Mouse (Mus musculus): ENCODE data around the gene Scube2. TPM values are rescaled to one million over a fixed set of nuclear protein-coding genes. Genes with fewer than 3 reads are reported as not detected.

Gene Scube2
- polyA plus RNA-seq, 1 experiment: 0.55 TPM

GRCm38 (mm10) chr7:109886249-109886648, 20.8 kb upstream of the Scube2 start:
- H3K4me3 ChIP-seq (replicated peaks; ENCODE audit: control insufficient read depth, low read depth, low read length): no peak overlapping the region
- H3K4me1 ChIP-seq (ENCODE audit: control insufficient read depth, insufficient read depth, low read length): no peaks in the 10 kb centered on the region
- H3K27ac ChIP-seq (ENCODE audit: control insufficient read depth, insufficient read depth, low read depth, low read length, poor library complexity): no peak overlapping the region
- 84% methylated on average over 1 of the region's 1 CpGs for WGBS
- TF ChIP-seq CTCF (IDR thresholded peaks at IDR 0.05; ENCODE audit: control insufficient read depth, insufficient read depth, low read length): no peak
- TF ChIP-seq POLR2A (IDR thresholded peaks at IDR 0.05; ENCODE audit: borderline replicate concordance, control insufficient read depth, low read depth, low read length): no peak

GRCm38 (mm10) chr7:109882574-109882973, 17.1 kb upstream of the Scube2 start:
- Histone ChIP-seq H3K4me1 (ENCODE audit: control insufficient read depth, insufficient read depth, low read length) (no peaks in the 10 kb centered on the region), H3K4me3 (replicated peaks; ENCODE audit: control insufficient read depth, low read depth, low read length) (no peak overlapping the region), H3K27ac (ENCODE audit: control insufficient read depth, insufficient read depth, low read depth, low read length, poor library complexity) (no peak overlapping the region)
- WGBS: 90% methylated on average over 2 of the region's 2 CpGs
- TF ChIP-seq POLR2A (IDR thresholded peaks at IDR 0.05; ENCODE audit: borderline replicate concordance, control insufficient read depth, low read depth, low read length): no peak
- TF ChIP-seq CTCF (IDR thresholded peaks at IDR 0.05; ENCODE audit: control insufficient read depth, insufficient read depth, low read length): no peak

- WGBS: 40% methylated on average over 2 of the region's 2 CpGs
- TF ChIP-seq POLR2A (IDR thresholded peaks at IDR 0.05; ENCODE audit: borderline replicate concordance, control insufficient read depth, low read depth, low read length): no peak
- no peak for TF ChIP-seq CTCF (IDR thresholded peaks at IDR 0.05; ENCODE audit: control insufficient read depth, insufficient read depth, low read length)
These were observed 16.2 kb upstream of the Scube2 start for GRCm38 (mm10) chr7:109881561-109882099.

DNA sequence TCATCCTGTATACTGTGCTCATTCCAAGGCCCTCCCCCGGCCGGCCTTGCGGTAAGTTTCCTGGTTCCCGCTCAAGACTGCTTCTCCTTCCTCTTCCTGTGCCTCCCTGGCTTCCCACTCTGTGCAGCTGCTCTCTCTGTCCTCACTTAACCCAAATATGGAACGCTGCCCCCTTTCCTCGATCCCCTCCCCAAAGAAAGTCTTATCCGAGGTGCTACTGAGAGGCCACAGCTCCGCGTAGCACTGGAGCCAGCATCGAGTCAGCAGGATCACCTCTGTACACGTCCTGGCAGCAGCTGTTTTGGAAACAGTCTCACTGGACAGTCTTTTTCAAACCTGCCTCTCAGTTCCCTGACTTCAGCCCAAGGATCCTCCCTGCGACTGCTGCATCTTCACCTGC, 13.7 kb upstream of the Scube2 start:
- H3K27ac ChIP-seq (ENCODE audit: control insufficient read depth, insufficient read depth, low read depth, low read length, poor library complexity): no peak overlapping the region
- H3K4me1 ChIP-seq (ENCODE audit: control insufficient read depth, insufficient read depth, low read length): no peaks in the 10 kb centered on the region
- WGBS: 51% methylated on average over 12 of the region's 12 CpGs
- H3K4me3 ChIP-seq (replicated peaks; ENCODE audit: control insufficient read depth, low read depth, low read length): no peak overlapping the region
- no peak for TF ChIP-seq POLR2A (IDR thresholded peaks at IDR 0.05; ENCODE audit: borderline replicate concordance, control insufficient read depth, low read depth, low read length)
- TF ChIP-seq CTCF (IDR thresholded peaks at IDR 0.05; ENCODE audit: control insufficient read depth, insufficient read depth, low read length): no peak

More at GRCm38 (mm10) chr7:109881561-109882099, 16.2 kb upstream of the Scube2 start:
- Histone ChIP-seq H3K4me3 (replicated peaks; ENCODE audit: control insufficient read depth, low read depth, low read length) (no peak overlapping the region), H3K4me1 (ENCODE audit: control insufficient read depth, insufficient read depth, low read length) (no peaks in the 10 kb centered on the region), H3K27ac (ENCODE audit: control insufficient read depth, insufficient read depth, low read depth, low read length, poor library complexity) (no peak overlapping the region)

- H3K27ac ChIP-seq (ENCODE audit: control insufficient read depth, insufficient read depth, low read depth, low read length, poor library complexity): no peak overlapping the region
- TF ChIP-seq POLR2A (IDR thresholded peaks at IDR 0.05; ENCODE audit: borderline replicate concordance, control insufficient read depth, low read depth, low read length) (no peak), CTCF (IDR thresholded peaks at IDR 0.05; ENCODE audit: control insufficient read depth, insufficient read depth, low read length) (no peak)
- H3K4me3 ChIP-seq (replicated peaks; ENCODE audit: control insufficient read depth, low read depth, low read length): no peak overlapping the region
- 76% methylated on average over 8 of the region's 8 CpGs for WGBS
- H3K4me1 ChIP-seq (ENCODE audit: control insufficient read depth, insufficient read depth, low read length): no peaks in the 10 kb centered on the region
These were observed 10.6 kb upstream of the Scube2 start for GRCm38 (mm10) chr7:109876085-109876484.

DNA sequence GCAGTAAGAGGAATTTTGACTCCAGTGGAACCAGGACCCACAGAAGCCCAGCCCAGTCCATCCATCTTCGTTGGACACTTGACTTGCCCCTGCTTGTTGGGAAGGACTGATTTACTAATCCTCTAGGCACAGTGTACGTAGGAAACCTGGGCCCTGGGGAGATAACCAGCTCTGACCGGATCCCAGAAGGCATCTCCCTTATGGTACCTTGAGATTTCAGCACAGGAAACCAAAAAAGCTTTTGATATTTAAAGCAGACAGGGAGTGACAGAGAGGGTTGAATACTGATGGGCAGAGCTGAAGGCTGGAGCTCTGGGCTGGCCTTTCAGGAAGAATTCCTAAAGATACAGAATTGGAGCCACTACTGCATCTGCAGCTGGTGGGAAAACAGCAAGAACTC, 10.1 kb upstream of the Scube2 start:
- Histone ChIP-seq H3K4me1 (ENCODE audit: control insufficient read depth, insufficient read depth, low read length) (no peaks in the 10 kb centered on the region), H3K4me3 (replicated peaks; ENCODE audit: control insufficient read depth, low read depth, low read length) (no peak overlapping the region), H3K27ac (ENCODE audit: control insufficient read depth, insufficient read depth, low read depth, low read length, poor library complexity) (no peak overlapping the region)
- TF ChIP-seq CTCF (IDR thresholded peaks at IDR 0.05; ENCODE audit: control insufficient read depth, insufficient read depth, low read length): no peak
- no peak for TF ChIP-seq POLR2A (IDR thresholded peaks at IDR 0.05; ENCODE audit: borderline replicate concordance, control insufficient read depth, low read depth, low read length)
- WGBS: 72% methylated on average over 3 of the region's 3 CpGs

- TF ChIP-seq CTCF (IDR thresholded peaks at IDR 0.05; ENCODE audit: control insufficient read depth, insufficient read depth, low read length) (no peak), POLR2A (IDR thresholded peaks at IDR 0.05; ENCODE audit: borderline replicate concordance, control insufficient read depth, low read depth, low read length) (no peak)
- Histone ChIP-seq H3K27ac (ENCODE audit: control insufficient read depth, insufficient read depth, low read depth, low read length, poor library complexity) (no peak overlapping the region), H3K4me1 (ENCODE audit: control insufficient read depth, insufficient read depth, low read length) (no peaks in the 10 kb centered on the region), H3K4me3 (replicated peaks; ENCODE audit: control insufficient read depth, low read depth, low read length) (no peak overlapping the region)
These were observed 9.6 kb upstream of the Scube2 start for GRCm38 (mm10) chr7:109875033-109875432.

DNA sequence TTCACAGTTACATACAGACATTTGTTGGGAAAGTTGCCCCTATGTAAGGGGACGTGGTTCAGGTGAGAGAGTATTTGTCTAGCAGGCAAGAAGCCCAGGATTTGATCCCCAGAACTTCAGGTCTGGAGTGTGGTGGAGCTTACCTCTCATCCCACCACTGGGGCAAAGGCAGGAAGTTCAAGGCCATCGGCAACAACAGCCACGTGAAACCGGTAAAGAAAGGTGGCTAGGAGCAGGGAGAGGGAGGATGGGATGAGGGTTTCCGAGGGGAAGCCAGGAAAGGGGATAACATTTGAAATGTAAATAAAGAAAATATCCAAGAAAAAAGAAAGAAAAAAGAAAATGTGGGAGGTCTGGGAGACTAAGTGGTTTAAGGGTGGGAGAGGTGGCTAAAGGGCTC, 7.7 kb upstream of the Scube2 start:
- Histone ChIP-seq H3K4me3 (replicated peaks; ENCODE audit: control insufficient read depth, low read depth, low read length) (no peak overlapping the region), H3K4me1 (ENCODE audit: control insufficient read depth, insufficient read depth, low read length) (no peaks in the 10 kb centered on the region), H3K27ac (ENCODE audit: control insufficient read depth, insufficient read depth, low read depth, low read length, poor library complexity) (no peak overlapping the region)
- no peak for TF ChIP-seq POLR2A (IDR thresholded peaks at IDR 0.05; ENCODE audit: borderline replicate concordance, control insufficient read depth, low read depth, low read length)
- no peak for TF ChIP-seq CTCF (IDR thresholded peaks at IDR 0.05; ENCODE audit: control insufficient read depth, insufficient read depth, low read length)
- 71% methylated on average over 5 of the region's 5 CpGs for WGBS

DNA sequence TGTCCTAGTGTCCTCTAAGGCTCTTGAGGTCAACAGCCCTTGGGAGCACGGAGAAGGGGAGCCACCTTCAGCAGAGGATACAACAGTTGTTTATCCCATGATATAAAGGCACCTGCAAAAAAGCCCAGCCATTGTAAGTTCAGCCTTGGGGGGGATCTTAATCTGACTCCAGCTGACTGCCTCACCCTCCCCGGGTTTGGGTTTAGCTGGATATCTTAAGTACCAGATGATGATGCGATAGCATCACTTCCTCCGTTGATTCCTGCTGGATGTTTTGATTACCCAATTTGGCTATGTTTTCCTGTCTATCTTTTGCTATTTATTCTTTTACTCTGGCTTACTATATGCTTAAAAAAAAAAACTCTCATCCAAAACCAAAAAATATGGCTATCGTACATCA, 5.8 kb upstream of the Scube2 start:
- Histone ChIP-seq H3K4me1 (ENCODE audit: control insufficient read depth, insufficient read depth, low read length) (no peaks in the 10 kb centered on the region), H3K27ac (ENCODE audit: control insufficient read depth, insufficient read depth, low read depth, low read length, poor library complexity) (no peak overlapping the region), H3K4me3 (replicated peaks; ENCODE audit: control insufficient read depth, low read depth, low read length) (no peak overlapping the region)
- whole genome bisulfite sequencing: 70% methylated on average over 5 of the region's 5 CpGs
- TF ChIP-seq CTCF (IDR thresholded peaks at IDR 0.05; ENCODE audit: control insufficient read depth, insufficient read depth, low read length) (no peak), POLR2A (IDR thresholded peaks at IDR 0.05; ENCODE audit: borderline replicate concordance, control insufficient read depth, low read depth, low read length) (no peak)

Measured in bone marrow, adult 2 months (tissue).